Mouse (Mus musculus) intestine, embryonic 15.5 days (tissue): ENCODE results near the gene Scamp5. TPM values are rescaled to one million over a fixed set of nuclear protein-coding genes. Genes with fewer than 3 reads are reported as not detected.
"Not testable (repeated sequence)": the region's sequence is repeated elsewhere in the genome, so short reads cannot be mapped to it uniquely, and the experiment has no call there.

Experiments used
- ATAC-seq: fragments of 200-750 bp; cut with Nextera tagmentation; 2 replicates; pipeline ENCODE4 v1.8.0; 2017; ENCODE audit warnings: moderate TSS enrichment, moderate library complexity
- H3K27ac ChIP-seq: fragments of 300-500 bp; sonication (generic); 2 replicates; pipeline ENCODE4 v1.5.1; 2015; ENCODE audit warnings: mild to moderate bottlenecking, inconsistent platforms
- H3K27me3 ChIP-seq: fragments of 300-500 bp; sonication (generic); replicated peaks from 2 replicates; pipeline ENCODE4 v1.6.1; 2015; ENCODE audit warnings: inconsistent platforms
- H3K36me3 ChIP-seq: fragments of 300-500 bp; sonication (generic); 2 replicates; pipeline ENCODE4 v1.6.1; 2015; ENCODE audit warnings: inconsistent platforms
- H3K4me1 ChIP-seq: fragments of 300-500 bp; sonication (generic); replicated peaks from 2 replicates; pipeline ENCODE4 v1.6.1; 2015; ENCODE audit warnings: inconsistent platforms
- H3K4me2 ChIP-seq: fragments of 300-500 bp; sonication (generic); replicated peaks from 2 replicates; pipeline ENCODE4 v1.6.1; 2015; ENCODE audit warnings: mild to moderate bottlenecking, inconsistent platforms
- H3K4me3 ChIP-seq: fragments of 300-500 bp; sonication (generic); replicated peaks from 2 replicates; pipeline ENCODE4 v1.5.1; 2015; ENCODE audit warnings: inconsistent platforms
- H3K9ac ChIP-seq: fragments of 300-500 bp; sonication (generic); 2 replicates; pipeline ENCODE4 v1.6.1; 2015; ENCODE audit warnings: inconsistent platforms
- H3K9me3 ChIP-seq: fragments of 300-500 bp; sonication (generic); 2 replicates; pipeline ENCODE4 v1.6.1; 2016; ENCODE audit warnings: inconsistent platforms
- WGBS: fragments of 180-500 bp; shearing (Covaris S2); methylation state at CpG from one replicate; pipeline ENCODE4 v1.1.7; 2015; 5-methylcytosine and 5-hydroxymethylcytosine counted together
- polyA plus RNA-seq: library from polyadenylated mRNA; unstranded; fragments of >200 nt; fragmentation: Nextera tagmentation; extraction: Ambion mirVana; gene quantifications from 2 replicates; pipeline ENCODE4 v1.2.1, GENCODE M21; 2015

The Scamp5 gene
- polyA plus RNA-seq, 1 experiment from 2014 or later, result 16.4 TPM

- 2% methylated on average over 32 of the region's 32 CpGs for WGBS
- Histone ChIP-seq H3K4me3 (peak within 1 kb of the TSS; percentile 52), H3K27me3 (no peaks in the 10 kb centered on the region)
Observed at GRCm38 (mm10) chr9:57439522-57440295, 28.2 kb downstream of the Scamp5 start, which contains the start of gene Ppcdc. TSS of gene Ppcdc (minus strand) at chr9:57440124.

GRCm38 (mm10) chr9:57439083-57439482 is 28.8 kb downstream of the Scamp5 start:
- Histone ChIP-seq H3K9me3 (no peaks in the 10 kb centered on the region), H3K9ac (peak overlapping the region; percentile 58), H3K4me2 (peak overlapping the region; percentile 72), H3K4me1 (peaks cover 5% of the 10 kb centered on the region; the same call in 1 of the 2 replicates), H3K36me3 (no peaks in the 10 kb centered on the region; the same call in 1 of the 2 replicates), H3K27me3 (no peaks in the 10 kb centered on the region), H3K27ac (peak overlapping the region; percentile 14; the same call in 1 of the 2 replicates), H3K4me3 (peak overlapping the region; percentile 52)
- no peak for ATAC-seq
- WGBS, result 32% methylated on average over 7 of the region's 7 CpGs

More at GRCm38 (mm10) chr9:57439522-57440295, 28.2 kb downstream of the Scamp5 start, which contains the start of gene Ppcdc:
- Histone ChIP-seq H3K4me2 (peak within 1 kb of the TSS; percentile 72), H3K27ac (peak within 1 kb of the TSS; percentile 70), H3K9me3 (no peaks in the 10 kb centered on the region), H3K4me1 (peaks cover 5% of the 10 kb centered on the region; the same call in 1 of the 2 replicates), H3K9ac (peak within 1 kb of the TSS; percentile 58), H3K36me3 (peaks cover under 1% of the 10 kb centered on the region; the same call in 1 of the 2 replicates)
- ATAC-seq, result peak; percentile 98

- 81% methylated on average over 10 of the region's 10 CpGs for WGBS
- no peak overlapping the region for H3K27ac ChIP-seq
- no peak for ATAC-seq
- H3K36me3 ChIP-seq, result no peaks in the 10 kb centered on the region
- H3K9me3 ChIP-seq, result no peaks in the 10 kb centered on the region
- H3K4me1 ChIP-seq, result peaks cover 11% of the 10 kb centered on the region
- no peaks in the 10 kb centered on the region for H3K27me3 ChIP-seq
- H3K4me3 ChIP-seq, result no peak overlapping the region
- no peak overlapping the region for H3K4me2 ChIP-seq
- no peak overlapping the region for H3K9ac ChIP-seq
Observed at GRCm38 (mm10) chr9:57437896-57438614, 29.8 kb downstream of the Scamp5 start.

- peaks cover 22% of the 10 kb centered on the region for H3K4me1 ChIP-seq
- no peaks in the 10 kb centered on the region for H3K27me3 ChIP-seq
- no peaks in the 10 kb centered on the region for H3K9me3 ChIP-seq
- no peaks in the 10 kb centered on the region for H3K36me3 ChIP-seq
- WGBS, result 83% methylated on average over 5 of the region's 5 CpGs
- no peak overlapping the region for H3K4me2 ChIP-seq
- no peak overlapping the region for H3K27ac ChIP-seq
- no peak overlapping the region for H3K9ac ChIP-seq
- no peak overlapping the region for H3K4me3 ChIP-seq
- no peak for ATAC-seq
Observed at GRCm38 (mm10) chr9:57436166-57436565, 31.7 kb downstream of the Scamp5 start.

DNA sequence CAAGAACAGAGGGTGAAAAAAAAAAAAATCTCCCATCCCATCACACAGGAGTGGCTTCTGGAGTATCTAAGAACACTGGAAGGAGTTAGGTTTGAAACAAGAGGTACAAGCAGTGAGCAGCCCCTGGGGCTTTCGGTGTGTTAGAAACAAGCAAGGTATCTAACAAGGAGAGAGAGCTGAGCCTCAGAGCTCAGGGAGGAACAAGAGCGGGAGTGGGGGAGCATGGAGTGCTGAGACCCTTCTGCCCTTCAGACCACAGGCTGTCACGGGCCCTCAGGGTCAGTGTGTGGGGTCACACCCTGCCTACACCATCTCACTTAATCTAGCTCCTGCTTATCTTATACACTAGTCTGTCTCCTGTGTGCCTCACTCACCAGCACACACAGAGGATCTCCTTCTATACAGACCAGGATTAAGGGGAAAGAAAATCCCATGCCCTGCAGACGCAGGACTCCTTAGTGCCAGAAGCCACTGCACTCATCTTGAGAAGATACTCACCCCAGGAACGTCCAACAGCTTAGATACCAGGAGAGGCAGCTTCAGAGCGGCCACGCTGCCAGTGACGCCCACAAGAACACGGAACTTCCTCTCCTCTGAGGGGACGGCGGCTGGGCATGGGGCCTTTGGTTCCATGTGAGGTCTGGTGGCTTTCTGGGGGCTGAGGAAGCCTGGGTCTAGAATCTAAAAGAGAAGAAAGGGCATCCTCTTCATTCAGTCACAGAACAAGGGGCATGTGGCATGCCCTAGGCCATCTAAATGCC is 33.3 kb downstream of the Scamp5 start:
- peaks cover 22% of the 10 kb centered on the region for H3K4me1 ChIP-seq
- H3K4me3 ChIP-seq, result no peak overlapping the region
- no peaks in the 10 kb centered on the region for H3K9me3 ChIP-seq
- no peaks in the 10 kb centered on the region for H3K27me3 ChIP-seq
- no peak overlapping the region for H3K4me2 ChIP-seq
- H3K36me3 ChIP-seq, result no peaks in the 10 kb centered on the region
- WGBS, result 88% methylated on average over 11 of the region's 11 CpGs
- no peak overlapping the region for H3K9ac ChIP-seq
- no peak overlapping the region for H3K27ac ChIP-seq
- ATAC-seq, result no peak

DNA sequence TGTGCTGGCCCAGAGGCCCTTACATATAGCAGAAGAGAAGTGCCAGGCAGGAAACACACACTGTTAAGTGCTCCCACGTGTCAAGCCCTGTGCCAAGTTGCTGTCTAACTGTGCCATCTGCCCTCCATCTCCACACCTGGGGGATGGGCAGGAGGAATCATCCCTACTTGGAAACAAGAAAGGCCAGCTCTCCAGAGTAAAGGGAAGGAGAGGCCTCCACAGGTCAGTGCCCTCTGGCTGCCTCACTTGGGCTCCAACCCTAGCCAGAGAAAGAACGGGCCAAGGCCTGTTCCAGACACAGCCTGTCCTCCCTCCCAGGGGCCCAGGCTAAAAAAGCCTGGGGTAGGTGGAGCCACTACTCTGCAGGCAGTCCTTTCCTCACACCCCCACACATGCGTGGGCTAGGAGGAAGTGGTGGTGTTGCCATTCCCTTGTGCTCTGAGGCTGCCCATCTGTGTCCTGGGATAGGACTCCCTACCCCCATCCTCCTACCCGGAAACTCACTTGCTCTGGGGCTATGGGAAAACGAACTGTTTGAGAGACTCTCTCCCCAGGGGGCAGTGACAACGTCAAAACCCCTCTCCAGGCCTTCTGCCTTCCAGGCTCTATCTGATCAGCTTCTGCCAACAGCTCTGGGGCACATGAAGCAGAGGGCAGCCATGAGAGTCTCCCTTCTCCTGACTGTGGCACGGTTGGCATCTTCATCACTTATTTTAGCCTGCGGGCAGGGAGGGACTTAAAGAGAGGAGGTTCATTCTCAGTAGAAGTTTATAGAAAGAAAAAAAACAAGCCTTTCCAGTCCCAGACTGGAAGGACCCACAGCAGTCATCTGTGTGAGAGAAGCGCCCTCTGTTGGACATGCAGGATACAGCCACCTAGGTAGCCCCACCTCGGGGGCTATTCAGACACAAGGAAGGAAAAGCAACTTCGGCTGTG is 34.5 kb downstream of the Scamp5 start:
- Histone ChIP-seq H3K9ac (peak overlapping the region; percentile 21; the same call in 1 of the 2 replicates), H3K36me3 (no peaks in the 10 kb centered on the region), H3K4me1 (peaks cover 21% of the 10 kb centered on the region), H3K4me2 (peak overlapping the region; percentile 25), H3K27ac (peak overlapping the region; percentile 75), H3K9me3 (no peaks in the 10 kb centered on the region), H3K4me3 (no peak overlapping the region), H3K27me3 (no peaks in the 10 kb centered on the region)
- WGBS, result 6% methylated on average over 11 of the region's 11 CpGs
- peak; percentile 82 for ATAC-seq

DNA sequence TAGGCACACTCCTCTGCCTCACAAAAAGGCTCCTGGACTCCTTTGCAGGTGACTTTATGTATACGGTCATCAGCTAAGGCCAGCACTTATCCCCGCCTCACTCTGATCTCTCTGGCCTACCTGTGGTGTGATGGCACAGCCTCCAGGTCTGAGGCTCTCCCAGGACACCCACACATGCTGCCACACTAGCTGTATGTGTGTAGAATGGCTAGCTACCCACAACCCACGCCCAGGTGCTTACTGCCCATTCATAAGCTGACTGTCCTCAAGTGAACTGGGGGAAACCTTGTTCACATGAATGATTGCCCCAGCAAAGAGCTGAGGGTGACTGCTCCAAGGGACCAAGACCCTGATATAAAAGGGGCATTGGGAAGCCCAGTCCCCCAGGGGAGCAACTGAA is 35.4 kb downstream of the Scamp5 start:
- Histone ChIP-seq H3K4me1 (peaks cover 24% of the 10 kb centered on the region), H3K4me3 (no peak overlapping the region), H3K36me3 (no peaks in the 10 kb centered on the region), H3K9ac (0 out of 2 replicates have a peak overlapping the region, but pooled peaks have one; percentile 21), H3K27ac (no peak overlapping the region), H3K9me3 (no peaks in the 10 kb centered on the region), H3K4me2 (no peak overlapping the region), H3K27me3 (no peaks in the 10 kb centered on the region)
- ATAC-seq, result no peak
- WGBS, result 89% methylated on average over 3 of the region's 3 CpGs

- 51% methylated on average over 9 of the region's 9 CpGs for WGBS
- Histone ChIP-seq H3K4me3 (no peak overlapping the region), H3K27me3 (no peaks in the 10 kb centered on the region), H3K27ac (no peak overlapping the region), H3K9me3 (no peaks in the 10 kb centered on the region), H3K36me3 (no peaks in the 10 kb centered on the region), H3K4me2 (no peak overlapping the region), H3K9ac (no peak overlapping the region), H3K4me1 (peaks cover 24% of the 10 kb centered on the region)
- no peak for ATAC-seq
Observed at GRCm38 (mm10) chr9:57431202-57431601, 36.7 kb downstream of the Scamp5 start.

DNA sequence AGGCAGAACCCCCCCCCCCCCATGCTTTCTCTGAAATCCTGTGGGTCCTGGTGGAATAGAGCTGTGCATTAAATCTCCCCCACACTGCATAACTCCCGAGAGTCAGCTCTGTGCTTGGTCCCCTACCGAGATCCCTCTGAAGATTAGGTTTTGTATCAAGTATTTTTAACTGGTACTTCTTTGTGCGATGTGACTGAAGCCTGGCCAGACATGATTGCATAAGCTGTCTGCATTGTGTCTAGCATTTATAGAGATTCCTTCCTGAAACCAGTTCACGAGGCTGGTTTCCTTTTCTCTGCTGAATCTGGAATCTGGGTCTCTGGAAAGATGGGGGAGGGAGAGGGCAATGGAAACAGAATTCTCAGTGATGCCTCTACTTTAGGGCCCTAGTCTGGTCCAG is 39.5 kb downstream of the Scamp5 start:
- Histone ChIP-seq H3K27ac (no peak overlapping the region), H3K4me3 (no peak overlapping the region), H3K9ac (no peak overlapping the region), H3K4me2 (no peak overlapping the region), H3K4me1 (peaks cover 24% of the 10 kb centered on the region), H3K9me3 (no peaks in the 10 kb centered on the region), H3K27me3 (no peaks in the 10 kb centered on the region), H3K36me3 (no peaks in the 10 kb centered on the region)
- no peak for ATAC-seq
- 46% methylated on average over 4 of the region's 4 CpGs for WGBS

DNA sequence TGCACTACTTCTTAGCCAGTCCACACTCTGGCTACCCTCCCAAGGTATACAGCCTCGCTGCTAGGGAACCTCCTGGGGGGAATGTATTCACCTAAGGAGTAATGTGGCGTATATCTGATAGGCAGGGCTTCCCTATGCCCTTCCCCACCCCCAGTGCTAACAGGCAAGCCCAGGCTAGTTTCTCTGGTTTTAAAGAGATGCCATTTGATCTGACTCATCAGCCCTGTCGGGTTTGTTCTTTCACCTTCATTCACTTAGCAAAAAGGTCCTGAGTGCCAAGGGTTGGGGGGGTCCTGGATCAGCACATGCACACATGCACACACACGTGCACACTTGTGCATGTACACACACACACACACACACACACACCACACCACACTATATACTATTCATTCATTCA is 39.9 kb downstream of the Scamp5 start:
- Histone ChIP-seq H3K4me1 (peaks cover 19% of the 10 kb centered on the region), H3K36me3 (no peaks in the 10 kb centered on the region), H3K27ac (no peak overlapping the region), H3K4me2 (no peak overlapping the region), H3K9ac (no peak overlapping the region), H3K9me3 (no peaks in the 10 kb centered on the region), H3K27me3 (no peaks in the 10 kb centered on the region), H3K4me3 (no peak overlapping the region)
- ATAC-seq, result peak; percentile 16; the same call in 1 of the 2 replicates
- WGBS, result 55% methylated on average over 4 of the region's 4 CpGs

DNA sequence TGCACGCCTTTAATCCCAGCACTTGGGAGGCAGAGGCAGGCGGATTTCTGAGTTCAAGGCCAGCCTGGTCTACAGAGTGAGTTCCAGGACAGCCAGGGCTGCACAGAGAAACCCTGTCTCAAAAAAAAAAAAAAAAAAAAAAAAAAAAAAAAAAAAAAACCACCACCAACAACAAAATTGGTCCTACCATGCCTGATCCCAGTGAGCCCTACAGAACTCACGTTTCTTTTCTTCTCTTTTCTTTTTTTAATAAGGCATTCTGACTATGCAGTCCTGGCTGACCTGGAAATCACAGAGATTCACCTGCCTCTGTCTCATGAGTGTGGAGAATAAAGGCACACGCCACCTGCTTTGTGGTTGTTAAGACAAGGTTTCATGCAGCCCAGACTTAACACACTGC is 40.7 kb downstream of the Scamp5 start:
- not testable (repeated sequence) for H3K4me3 ChIP-seq, H3K36me3 ChIP-seq, H3K9ac ChIP-seq, ATAC-seq, H3K4me2 ChIP-seq, H3K27ac ChIP-seq, H3K27me3 ChIP-seq, H3K9me3 ChIP-seq
- H3K4me1 ChIP-seq, result 0 out of 2 replicates have a peak, but pooled peaks cover 14% of the 10 kb centered on the region
- WGBS, result 86% methylated on average over 4 of the region's 4 CpGs
